Mouse (Mus musculus): Measurements from ENCODE around the gene Pomt2. TPM values are rescaled to one million over a fixed set of nuclear protein-coding genes. Genes with fewer than 3 reads are reported as not detected.

The Pomt2 gene
- polyA plus RNA-seq, 1 experiment from 2014 or later, result 11.7 TPM

DNA sequence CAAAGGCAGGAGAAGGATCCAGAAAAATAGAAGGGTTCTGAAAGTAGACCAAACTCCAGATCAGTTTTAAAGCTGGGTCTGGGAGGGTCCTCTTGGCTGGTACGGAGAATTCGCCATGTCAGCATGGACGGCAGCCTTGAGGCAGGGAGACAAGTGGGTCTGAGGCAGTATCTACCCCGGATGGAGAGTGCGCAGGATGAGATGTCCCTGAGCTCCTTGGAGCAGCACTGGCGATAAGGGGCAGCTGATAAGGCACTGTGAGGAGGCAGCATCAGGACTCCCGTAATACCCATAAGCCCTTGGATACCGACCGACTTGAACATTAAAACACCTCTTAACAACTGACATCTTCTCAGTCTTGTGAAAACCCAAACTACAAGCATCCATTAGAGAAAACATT is 15.0 kb downstream of the Pomt2 start:
- H3K9me3 ChIP-seq (ENCODE audit: control insufficient read depth, low read length), result no peaks in the 10 kb centered on the region
- no peaks in the 10 kb centered on the region for H3K4me1 ChIP-seq (ENCODE audit: control insufficient read depth, insufficient read depth, low read length)
- no peak overlapping the region for H3K4me2 ChIP-seq (ENCODE audit: low read depth, low read length)
- ATAC-seq, result no peak
- H3K36me3 ChIP-seq (ENCODE audit: control insufficient read depth, insufficient read depth, low read length), result no peaks in the 10 kb centered on the region; the same call in 1 of the 2 replicates
- no peak overlapping the region for H3K9ac ChIP-seq (ENCODE audit: low read depth, low read length)
- 92% methylated on average over 9 of the region's 9 CpGs for WGBS
- no peak overlapping the region for H3K27ac ChIP-seq (ENCODE audit: low read length)
- H3K27me3 ChIP-seq (replicated peaks; ENCODE audit: control insufficient read depth, insufficient read depth, low read length), result no peaks in the 10 kb centered on the region
- H3K4me3 ChIP-seq (ENCODE audit: low read length), result no peak overlapping the region

DNA sequence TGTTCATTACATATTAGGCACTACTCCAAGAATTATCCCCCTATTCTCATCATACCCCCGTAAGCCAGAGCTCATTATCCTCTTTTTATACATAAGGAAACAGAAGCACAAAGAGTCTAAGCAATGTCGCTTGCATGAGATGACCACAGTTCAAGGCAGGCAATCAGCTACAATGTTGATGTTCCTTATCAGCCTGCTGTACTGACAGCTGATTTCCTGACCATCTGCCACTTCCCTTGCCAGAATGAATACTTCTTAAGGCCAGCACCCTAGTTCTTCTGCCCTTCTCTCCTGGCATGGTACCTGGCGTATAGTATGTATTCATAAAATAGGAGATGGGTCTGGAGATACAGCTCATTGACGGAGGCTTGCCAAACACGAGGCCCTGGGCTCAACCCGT is 15.6 kb downstream of the Pomt2 start:
- H3K27ac ChIP-seq (ENCODE audit: low read length), result no peak overlapping the region
- no peak overlapping the region for H3K9ac ChIP-seq (ENCODE audit: low read depth, low read length)
- WGBS, result 90% methylated on average over 6 of the region's 6 CpGs
- no peaks in the 10 kb centered on the region for H3K4me1 ChIP-seq (ENCODE audit: control insufficient read depth, insufficient read depth, low read length)
- no peak for ATAC-seq
- H3K9me3 ChIP-seq (ENCODE audit: control insufficient read depth, low read length), result no peaks in the 10 kb centered on the region
- no peak overlapping the region for H3K4me3 ChIP-seq (ENCODE audit: low read length)
- H3K27me3 ChIP-seq (replicated peaks; ENCODE audit: control insufficient read depth, insufficient read depth, low read length), result no peaks in the 10 kb centered on the region
- no peak overlapping the region for H3K4me2 ChIP-seq (ENCODE audit: low read depth, low read length)
- H3K36me3 ChIP-seq (ENCODE audit: control insufficient read depth, insufficient read depth, low read length), result no peaks in the 10 kb centered on the region; the same call in 1 of the 2 replicates

DNA sequence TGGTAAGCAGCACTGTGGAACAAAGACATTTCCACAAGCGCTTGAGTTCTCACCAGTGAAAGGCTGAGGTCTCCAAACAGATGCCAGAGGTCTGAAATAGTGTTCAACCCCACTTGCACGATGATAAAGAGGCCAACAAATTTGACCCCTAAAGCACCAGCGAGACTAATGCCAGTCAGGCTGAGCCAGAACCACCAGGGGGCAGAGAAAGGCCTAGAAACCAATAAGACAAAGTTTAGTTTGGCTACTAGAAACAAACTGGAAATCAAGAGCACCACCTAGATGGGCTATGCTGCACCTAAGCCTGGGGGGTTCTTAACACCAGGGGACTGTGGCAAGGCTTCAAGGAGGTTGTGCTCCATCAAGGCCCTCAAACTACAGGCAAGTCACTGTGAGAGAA is 16.1 kb downstream of the Pomt2 start:
- Histone ChIP-seq H3K9me3 (ENCODE audit: control insufficient read depth, low read length) (no peaks in the 10 kb centered on the region), H3K4me1 (ENCODE audit: control insufficient read depth, insufficient read depth, low read length) (no peaks in the 10 kb centered on the region), H3K36me3 (ENCODE audit: control insufficient read depth, insufficient read depth, low read length) (no peaks in the 10 kb centered on the region; the same call in 1 of the 2 replicates), H3K27ac (ENCODE audit: low read length) (no peak overlapping the region), H3K4me2 (ENCODE audit: low read depth, low read length) (no peak overlapping the region), H3K4me3 (ENCODE audit: low read length) (no peak overlapping the region), H3K27me3 (replicated peaks; ENCODE audit: control insufficient read depth, insufficient read depth, low read length) (no peaks in the 10 kb centered on the region), H3K9ac (ENCODE audit: low read depth, low read length) (no peak overlapping the region)
- ATAC-seq, result no peak
- WGBS, result 66% methylated on average over 3 of the region's 3 CpGs

DNA sequence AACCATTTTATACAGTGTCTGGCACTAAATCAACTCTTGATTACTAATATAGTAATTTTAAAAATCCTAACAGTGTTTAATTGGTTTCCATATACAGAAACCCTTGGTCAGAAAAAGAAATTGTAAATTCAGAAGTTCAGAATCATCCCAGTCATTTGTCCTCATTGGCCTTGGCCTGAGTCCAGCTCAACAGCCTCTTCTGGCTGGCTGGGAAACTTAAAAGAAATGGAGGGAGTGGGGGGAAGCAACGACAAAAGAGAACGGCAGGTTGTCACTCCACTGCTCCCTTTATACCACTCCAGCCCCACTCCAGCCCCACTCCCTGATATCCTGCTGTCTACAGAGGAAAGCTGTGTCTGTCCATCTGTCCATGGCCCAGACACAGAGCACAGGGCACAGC is 16.6 kb downstream of the Pomt2 start:
- no peaks in the 10 kb centered on the region; the same call in 1 of the 2 replicates for H3K36me3 ChIP-seq (ENCODE audit: control insufficient read depth, insufficient read depth, low read length)
- H3K27ac ChIP-seq (ENCODE audit: low read length), result no peak overlapping the region
- H3K4me3 ChIP-seq (ENCODE audit: low read length), result no peak overlapping the region
- no peak for ATAC-seq
- 62% methylated on average over 2 of the region's 2 CpGs for WGBS
- no peak overlapping the region for H3K4me2 ChIP-seq (ENCODE audit: low read depth, low read length)
- no peaks in the 10 kb centered on the region for H3K4me1 ChIP-seq (ENCODE audit: control insufficient read depth, insufficient read depth, low read length)
- no peak overlapping the region for H3K9ac ChIP-seq (ENCODE audit: low read depth, low read length)
- H3K27me3 ChIP-seq (replicated peaks; ENCODE audit: control insufficient read depth, insufficient read depth, low read length), result no peaks in the 10 kb centered on the region
- H3K9me3 ChIP-seq (ENCODE audit: control insufficient read depth, low read length), result no peaks in the 10 kb centered on the region

DNA sequence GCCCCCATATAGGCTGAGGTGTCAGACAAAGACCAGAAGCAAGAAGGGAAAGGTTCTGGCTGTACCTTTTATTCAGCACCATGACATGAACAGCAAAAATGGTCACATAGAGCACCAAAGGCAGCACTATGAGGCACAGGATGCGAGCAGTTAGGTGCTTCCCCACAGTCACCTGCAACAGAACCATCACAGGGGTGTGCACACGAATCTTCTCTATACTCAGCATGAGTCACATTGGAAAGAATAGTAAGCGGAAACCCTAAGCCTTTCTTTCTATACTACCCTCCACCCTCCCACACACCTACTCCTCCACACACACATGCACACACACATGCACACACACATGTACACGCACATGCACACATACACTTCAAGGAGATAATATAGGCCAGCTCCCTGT is 17.5 kb downstream of the Pomt2 start:
- no peak overlapping the region for H3K27ac ChIP-seq (ENCODE audit: low read length)
- no peaks in the 10 kb centered on the region for H3K4me1 ChIP-seq (ENCODE audit: control insufficient read depth, insufficient read depth, low read length)
- ATAC-seq, result no peak
- no peak overlapping the region for H3K4me2 ChIP-seq (ENCODE audit: low read depth, low read length)
- 90% methylated on average over 4 of the region's 4 CpGs for WGBS
- no peaks in the 10 kb centered on the region; the same call in 1 of the 2 replicates for H3K36me3 ChIP-seq (ENCODE audit: control insufficient read depth, insufficient read depth, low read length)
- no peak overlapping the region for H3K4me3 ChIP-seq (ENCODE audit: low read length)
- H3K9ac ChIP-seq (ENCODE audit: low read depth, low read length), result no peak overlapping the region
- H3K27me3 ChIP-seq (replicated peaks; ENCODE audit: control insufficient read depth, insufficient read depth, low read length), result no peaks in the 10 kb centered on the region
- H3K9me3 ChIP-seq (ENCODE audit: control insufficient read depth, low read length), result no peaks in the 10 kb centered on the region

DNA sequence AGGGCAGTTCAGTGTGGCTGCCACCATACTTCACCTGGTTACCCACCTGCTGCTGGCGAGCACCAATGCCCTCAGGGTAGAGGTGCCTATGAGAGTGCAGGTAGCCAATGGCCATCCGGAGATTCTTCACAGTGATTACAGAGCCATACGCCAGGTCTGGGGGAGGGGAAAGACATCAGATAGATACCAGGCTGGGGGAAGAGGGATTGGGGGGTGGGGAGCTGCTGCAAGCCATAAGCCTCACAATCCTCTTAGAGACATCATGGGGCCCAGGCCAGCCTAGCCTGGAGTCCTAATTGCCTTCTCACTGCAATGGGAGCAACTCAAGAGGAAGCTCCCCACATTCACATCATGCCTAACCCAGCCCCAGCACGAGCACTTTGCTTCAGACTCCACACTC is 20.5 kb downstream of the Pomt2 start:
- no peaks in the 10 kb centered on the region; the same call in 1 of the 2 replicates for H3K36me3 ChIP-seq (ENCODE audit: control insufficient read depth, insufficient read depth, low read length)
- no peak for ATAC-seq
- 67% methylated on average over 4 of the region's 4 CpGs for WGBS
- H3K4me1 ChIP-seq (ENCODE audit: control insufficient read depth, insufficient read depth, low read length), result no peaks in the 10 kb centered on the region
- H3K27ac ChIP-seq (ENCODE audit: low read length), result no peak overlapping the region
- H3K4me2 ChIP-seq (ENCODE audit: low read depth, low read length), result no peak overlapping the region
- H3K9ac ChIP-seq (ENCODE audit: low read depth, low read length), result no peak overlapping the region
- no peak overlapping the region for H3K4me3 ChIP-seq (ENCODE audit: low read length)
- no peaks in the 10 kb centered on the region for H3K27me3 ChIP-seq (replicated peaks; ENCODE audit: control insufficient read depth, insufficient read depth, low read length)
- no peaks in the 10 kb centered on the region for H3K9me3 ChIP-seq (ENCODE audit: control insufficient read depth, low read length)

DNA sequence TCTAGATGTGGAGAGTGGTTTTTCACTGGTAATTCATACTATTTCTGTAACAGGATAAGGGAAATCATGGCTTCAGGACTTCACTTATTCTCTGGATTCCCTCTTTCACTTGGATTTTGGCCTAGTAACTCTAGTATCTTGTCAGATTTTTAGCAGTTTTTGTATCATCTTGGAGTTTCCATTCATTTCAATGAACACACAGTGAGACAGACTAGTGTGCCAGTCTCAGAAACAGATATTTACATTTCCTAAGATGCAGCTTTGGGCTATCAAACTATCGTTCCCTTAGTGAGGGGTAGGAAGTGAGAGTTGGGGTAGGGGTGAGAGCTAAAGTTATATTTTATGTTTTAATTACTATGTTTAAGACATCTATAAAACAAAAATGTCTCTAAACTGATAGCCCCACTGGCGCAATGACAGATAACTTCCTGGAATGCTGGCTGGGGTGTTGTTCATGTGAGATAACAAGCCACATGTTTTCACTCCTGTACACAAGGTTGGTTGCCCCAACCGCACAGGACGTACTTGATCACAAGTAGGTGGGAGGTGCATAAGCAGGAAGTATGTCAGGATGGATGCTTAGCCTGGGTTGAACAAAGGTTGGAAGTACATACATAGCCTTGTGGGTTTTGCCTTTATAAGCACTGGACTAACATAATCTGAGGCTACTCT is 25.7 kb downstream of the Pomt2 start:
- H3K4me3 ChIP-seq (ENCODE audit: low read length), result no peak overlapping the region
- no peak overlapping the region for H3K27ac ChIP-seq (ENCODE audit: low read length)
- no peak overlapping the region for H3K4me2 ChIP-seq (ENCODE audit: low read depth, low read length)
- no peaks in the 10 kb centered on the region for H3K9me3 ChIP-seq (ENCODE audit: control insufficient read depth, low read length)
- ATAC-seq, result no peak
- H3K27me3 ChIP-seq (replicated peaks; ENCODE audit: control insufficient read depth, insufficient read depth, low read length), result no peaks in the 10 kb centered on the region
- no peaks in the 10 kb centered on the region for H3K36me3 ChIP-seq (ENCODE audit: control insufficient read depth, insufficient read depth, low read length)
- no peaks in the 10 kb centered on the region for H3K4me1 ChIP-seq (ENCODE audit: control insufficient read depth, insufficient read depth, low read length)
- H3K9ac ChIP-seq (ENCODE audit: low read depth, low read length), result no peak overlapping the region
- WGBS, result 87% methylated on average over 4 of the region's 4 CpGs

DNA sequence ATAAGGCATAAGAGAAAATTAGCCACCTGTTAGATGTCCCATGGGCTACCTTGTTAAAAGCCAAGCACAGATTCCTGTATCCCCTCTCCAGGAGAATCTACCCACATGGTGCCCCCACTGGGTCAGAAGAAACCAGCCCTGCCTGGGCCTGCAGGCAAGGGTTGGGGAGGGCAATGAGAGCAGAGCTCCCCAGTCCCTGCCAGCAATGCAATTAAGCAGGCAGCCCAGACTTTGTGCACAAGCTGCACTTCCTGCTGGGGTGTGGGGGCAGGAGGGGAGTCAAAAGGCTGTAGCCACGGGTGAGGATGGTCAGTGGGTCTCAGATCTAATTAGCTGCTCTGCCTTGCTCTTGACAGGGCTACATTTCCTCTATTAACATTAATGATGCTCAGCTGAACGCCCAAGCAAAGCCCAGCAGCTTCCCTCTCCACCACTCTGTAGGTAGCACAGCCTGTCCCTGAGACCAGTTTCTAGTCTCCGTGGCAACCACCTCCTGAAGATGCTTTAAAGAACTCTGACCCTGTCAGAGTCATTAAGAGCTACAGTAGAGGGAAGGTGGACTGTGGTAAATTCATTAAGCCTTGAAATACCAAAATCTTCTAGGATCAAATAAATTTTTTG is 40.3 kb downstream of the Pomt2 start:
- Histone ChIP-seq H3K27me3 (replicated peaks; ENCODE audit: control insufficient read depth, insufficient read depth, low read length) (peaks cover 6% of the 10 kb centered on the region), H3K4me3 (ENCODE audit: low read length) (no peak overlapping the region), H3K4me1 (ENCODE audit: control insufficient read depth, insufficient read depth, low read length) (no peaks in the 10 kb centered on the region), H3K27ac (ENCODE audit: low read length) (no peak overlapping the region), H3K9ac (ENCODE audit: low read depth, low read length) (no peak overlapping the region), H3K9me3 (ENCODE audit: control insufficient read depth, low read length) (no peaks in the 10 kb centered on the region), H3K36me3 (ENCODE audit: control insufficient read depth, insufficient read depth, low read length) (0 out of 2 replicates have a peak, but pooled peaks cover 3% of the 10 kb centered on the region), H3K4me2 (ENCODE audit: low read depth, low read length) (no peak overlapping the region)
- ATAC-seq, result no peak
- 45% methylated on average over 3 of the region's 3 CpGs for WGBS

DNA sequence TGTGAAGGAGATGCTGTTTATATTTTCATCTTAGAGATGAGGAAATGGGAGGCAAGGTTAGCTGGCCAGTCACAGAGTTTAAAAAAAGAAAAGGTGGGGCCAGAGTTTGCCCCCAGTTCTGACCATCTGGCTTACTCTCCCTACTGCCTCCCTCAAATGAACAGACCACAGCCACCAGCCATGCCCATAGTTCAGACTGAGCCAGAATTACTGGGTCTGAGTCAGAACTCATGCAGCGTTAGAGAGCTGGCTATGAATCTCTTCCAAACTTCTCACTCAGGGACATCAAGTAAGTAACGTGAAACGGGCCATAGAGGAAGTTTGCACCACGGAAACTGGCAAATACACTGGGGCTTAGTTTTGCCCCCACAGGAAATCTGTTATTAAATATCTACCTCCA is 43.0 kb downstream of the Pomt2 start:
- no peak for ATAC-seq
- Histone ChIP-seq H3K27me3 (replicated peaks; ENCODE audit: control insufficient read depth, insufficient read depth, low read length) (peaks cover 20% of the 10 kb centered on the region), H3K4me2 (ENCODE audit: low read depth, low read length) (no peak overlapping the region), H3K9me3 (ENCODE audit: control insufficient read depth, low read length) (no peaks in the 10 kb centered on the region), H3K4me3 (ENCODE audit: low read length) (no peak overlapping the region), H3K9ac (ENCODE audit: low read depth, low read length) (no peak overlapping the region), H3K36me3 (ENCODE audit: control insufficient read depth, insufficient read depth, low read length) (0 out of 2 replicates have a peak, but pooled peaks cover 3% of the 10 kb centered on the region), H3K4me1 (ENCODE audit: control insufficient read depth, insufficient read depth, low read length) (0 out of 2 replicates have a peak, but pooled peaks cover 5% of the 10 kb centered on the region), H3K27ac (ENCODE audit: low read length) (no peak overlapping the region)
- 83% methylated on average over 4 of the region's 4 CpGs for WGBS
